Mouse (Mus musculus): Measurements from ENCODE around the gene D930020B18Rik. TPM values are rescaled to one million over a fixed set of nuclear protein-coding genes. Genes with fewer than 3 reads are reported as not detected.

Gene D930020B18Rik
- polyA plus RNA-seq, 1 experiment from 2014 or later = not detected

GRCm38 (mm10) chr10:121665631-121666145 lies 24.3 kb downstream of the D930020B18Rik start:
- peak; percentile 45; the same call in 1 of the 2 replicates for ATAC-seq

DNA sequence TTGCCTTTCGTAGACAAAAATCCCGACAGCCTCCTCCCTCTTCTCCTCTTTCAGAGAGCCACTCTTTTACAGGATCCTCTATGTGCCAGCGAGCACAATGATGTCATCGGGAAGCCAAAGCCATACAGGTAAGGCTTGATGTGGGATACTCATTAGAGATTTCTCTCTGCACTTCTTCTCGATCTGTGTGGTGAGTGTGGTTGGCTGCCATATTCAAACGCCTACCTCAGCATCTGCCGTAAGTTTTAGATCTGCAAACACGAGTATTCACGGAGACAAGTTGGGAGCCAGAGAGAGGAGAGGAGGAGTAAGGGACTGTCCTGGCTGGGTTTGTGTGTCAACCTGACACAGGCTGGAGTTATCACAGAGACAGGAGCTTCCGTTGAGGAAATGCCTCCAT lies 27.7 kb downstream of the D930020B18Rik start:
- Histone ChIP-seq H3K4me2 (ENCODE audit: low read depth, low read length) (no peak overlapping the region), H3K36me3 (replicated peaks; ENCODE audit: insufficient read depth, low read length) (no peaks in the 10 kb centered on the region), H3K27ac (ENCODE audit: low read depth) (no peak overlapping the region), H3K4me1 (ENCODE audit: insufficient read depth) (no peaks in the 10 kb centered on the region), H3K9ac (replicated peaks) (no peak overlapping the region), H3K4me3 (ENCODE audit: low read depth, low read length) (no peak overlapping the region), H3K9me3 (ENCODE audit: low read length) (no peaks in the 10 kb centered on the region), H3K27me3 (ENCODE audit: insufficient read depth, low read length) (no peaks in the 10 kb centered on the region)
- WGBS (ENCODE audit: insufficient replicate concordance) = 78% methylated on average over 10 of the region's 10 CpGs
- ATAC-seq (no peak), DNase-seq (no peak)
- TF ChIP-seq CTCF (IDR thresholded peaks at IDR 0.05; ENCODE audit: low read depth) (no peak), EP300 (IDR thresholded peaks at IDR 0.05; ENCODE audit: low read depth) (no peak)

More at GRCm38 (mm10) chr10:121665631-121666145, 24.3 kb downstream of the D930020B18Rik start:
- Histone ChIP-seq H3K9ac (replicated peaks) (no peak overlapping the region), H3K36me3 (replicated peaks; ENCODE audit: insufficient read depth, low read length) (no peaks in the 10 kb centered on the region), H3K4me2 (ENCODE audit: low read depth, low read length) (no peak overlapping the region), H3K4me1 (ENCODE audit: insufficient read depth) (no peaks in the 10 kb centered on the region), H3K4me3 (ENCODE audit: low read depth, low read length) (no peak overlapping the region), H3K27ac (ENCODE audit: low read depth) (no peak overlapping the region), H3K27me3 (ENCODE audit: insufficient read depth, low read length) (no peaks in the 10 kb centered on the region), H3K9me3 (ENCODE audit: low read length) (no peaks in the 10 kb centered on the region)
- WGBS (ENCODE audit: insufficient replicate concordance) = 59% methylated on average over 8 of the region's 8 CpGs
- no peak for TF ChIP-seq CTCF (IDR thresholded peaks at IDR 0.05; ENCODE audit: low read depth)
- TF ChIP-seq EP300 (IDR thresholded peaks at IDR 0.05; ENCODE audit: low read depth) = no peak
- no peak for DNase-seq

DNA sequence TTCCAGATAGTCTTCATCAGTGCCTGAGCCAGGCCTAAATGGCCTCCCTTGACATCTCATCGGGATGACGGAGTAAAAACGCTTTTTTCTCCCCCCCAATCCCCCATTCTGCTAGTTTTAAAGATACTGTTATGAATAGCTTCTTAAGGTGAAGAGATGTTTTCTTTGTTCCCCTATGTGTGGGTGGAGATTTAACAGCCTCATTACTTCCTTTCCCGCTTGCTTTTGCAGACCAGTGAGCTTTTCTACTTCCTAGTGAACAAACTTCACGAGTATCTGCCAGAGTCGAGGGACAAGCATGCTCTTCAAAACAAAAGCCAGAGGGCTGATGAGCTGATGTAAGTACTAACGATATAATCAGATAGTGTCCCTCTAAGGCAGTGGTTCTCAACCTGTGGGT lies 35.6 kb downstream of the D930020B18Rik start:
- no peak for ATAC-seq
- Histone ChIP-seq H3K27me3 (ENCODE audit: insufficient read depth, low read length) (no peaks in the 10 kb centered on the region), H3K27ac (ENCODE audit: low read depth) (no peak overlapping the region), H3K9ac (replicated peaks) (no peak overlapping the region), H3K4me1 (ENCODE audit: insufficient read depth) (no peaks in the 10 kb centered on the region), H3K4me3 (ENCODE audit: low read depth, low read length) (no peak overlapping the region), H3K4me2 (ENCODE audit: low read depth, low read length) (no peak overlapping the region), H3K9me3 (ENCODE audit: low read length) (no peaks in the 10 kb centered on the region), H3K36me3 (replicated peaks; ENCODE audit: insufficient read depth, low read length) (no peaks in the 10 kb centered on the region)
- no peak for TF ChIP-seq CTCF (IDR thresholded peaks at IDR 0.05; ENCODE audit: low read depth)
- no peak for TF ChIP-seq EP300 (IDR thresholded peaks at IDR 0.05; ENCODE audit: low read depth)
- DNase-seq = no peak
- 49% methylated on average over 7 of the region's 7 CpGs for WGBS (ENCODE audit: insufficient replicate concordance)

DNA sequence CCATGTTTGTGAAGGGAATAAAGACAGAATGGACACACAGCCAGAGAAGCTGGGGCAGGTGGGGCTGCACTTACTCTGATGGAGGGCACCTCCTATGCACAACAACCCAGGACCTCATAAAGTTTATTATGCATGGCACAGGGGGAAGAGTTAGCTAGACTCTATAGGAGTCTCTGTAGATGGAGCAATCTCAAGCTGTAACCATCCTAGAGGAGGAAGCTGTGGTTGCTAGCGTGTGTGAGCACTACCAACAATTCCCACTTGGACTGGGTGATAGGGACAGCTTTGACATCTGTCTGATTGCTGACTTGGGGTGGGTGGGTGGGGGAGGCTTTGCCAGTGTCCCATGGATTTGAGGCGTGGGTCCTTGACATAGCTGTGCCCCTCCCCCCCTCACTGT lies 39.5 kb downstream of the D930020B18Rik start:
- Histone ChIP-seq H3K4me1 (ENCODE audit: insufficient read depth) (no peaks in the 10 kb centered on the region), H3K36me3 (replicated peaks; ENCODE audit: insufficient read depth, low read length) (no peaks in the 10 kb centered on the region), H3K27ac (ENCODE audit: low read depth) (no peak overlapping the region), H3K4me3 (ENCODE audit: low read depth, low read length) (no peak overlapping the region), H3K9me3 (ENCODE audit: low read length) (no peaks in the 10 kb centered on the region), H3K9ac (replicated peaks) (no peak overlapping the region), H3K27me3 (ENCODE audit: insufficient read depth, low read length) (no peaks in the 10 kb centered on the region), H3K4me2 (ENCODE audit: low read depth, low read length) (no peak overlapping the region)
- TF ChIP-seq CTCF (IDR thresholded peaks at IDR 0.05; ENCODE audit: low read depth) = no peak
- TF ChIP-seq EP300 (IDR thresholded peaks at IDR 0.05; ENCODE audit: low read depth) = no peak
- ATAC-seq (no peak), DNase-seq (no peak)
- 61% methylated on average over 2 of the region's 2 CpGs for WGBS (ENCODE audit: insufficient replicate concordance)

- H3K4me2 ChIP-seq (ENCODE audit: low read depth, low read length) = no peak overlapping the region
- H3K9me3 ChIP-seq (ENCODE audit: low read length) = no peaks in the 10 kb centered on the region
- no peak overlapping the region for H3K4me3 ChIP-seq (ENCODE audit: low read depth, low read length)
- no peaks in the 10 kb centered on the region for H3K4me1 ChIP-seq (ENCODE audit: insufficient read depth)
- H3K27ac ChIP-seq (ENCODE audit: low read depth) = no peak overlapping the region
- DNase-seq = no peak
- H3K27me3 ChIP-seq (ENCODE audit: insufficient read depth, low read length) = no peaks in the 10 kb centered on the region
- ATAC-seq = no peak
- 59% methylated on average over 10 of the region's 10 CpGs for WGBS (ENCODE audit: insufficient replicate concordance)
- H3K36me3 ChIP-seq (replicated peaks; ENCODE audit: insufficient read depth, low read length) = no peaks in the 10 kb centered on the region
- TF ChIP-seq EP300 (IDR thresholded peaks at IDR 0.05; ENCODE audit: low read depth) = no peak
- no peak for TF ChIP-seq CTCF (IDR thresholded peaks at IDR 0.05; ENCODE audit: low read depth)
- H3K9ac ChIP-seq (replicated peaks) = no peak overlapping the region
These were observed 41.2 kb downstream of the D930020B18Rik start for GRCm38 (mm10) chr10:121682539-121682938.

DNA sequence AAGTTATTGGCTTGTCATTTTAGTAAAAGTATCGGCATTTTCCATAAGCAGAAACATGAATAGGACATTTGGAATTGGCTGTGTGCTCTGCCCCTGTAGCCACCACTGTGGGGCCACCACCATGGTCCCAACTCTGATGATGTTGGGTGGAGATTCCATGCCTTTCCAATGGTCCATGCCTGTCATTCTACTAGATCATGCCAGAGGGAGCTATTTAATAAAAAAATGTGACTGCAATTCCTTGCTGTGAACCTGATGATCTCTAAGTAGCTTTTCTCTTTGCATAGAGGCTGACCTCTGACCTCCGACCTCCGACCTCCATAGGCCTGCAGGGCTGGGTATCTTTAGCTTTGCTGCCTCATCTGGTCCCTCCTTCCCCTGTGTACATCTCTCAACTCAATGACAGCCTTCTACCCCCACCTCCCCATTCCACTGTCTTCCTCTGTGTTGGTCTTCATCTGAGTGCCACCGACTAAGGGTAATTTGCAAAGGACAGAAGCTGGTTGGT lies 44.8 kb downstream of the D930020B18Rik start:
- H3K4me3 ChIP-seq (ENCODE audit: low read depth, low read length) = no peak overlapping the region
- TF ChIP-seq EP300 (IDR thresholded peaks at IDR 0.05; ENCODE audit: low read depth) (no peak), CTCF (IDR thresholded peaks at IDR 0.05; ENCODE audit: low read depth) (no peak)
- ATAC-seq = no peak
- H3K4me1 ChIP-seq (ENCODE audit: insufficient read depth) = no peaks in the 10 kb centered on the region
- H3K27me3 ChIP-seq (ENCODE audit: insufficient read depth, low read length) = no peaks in the 10 kb centered on the region
- no peak overlapping the region for H3K9ac ChIP-seq (replicated peaks)
- WGBS (ENCODE audit: insufficient replicate concordance) = 71% methylated on average over 4 of the region's 4 CpGs
- no peak overlapping the region for H3K4me2 ChIP-seq (ENCODE audit: low read depth, low read length)
- H3K9me3 ChIP-seq (ENCODE audit: low read length) = no peaks in the 10 kb centered on the region
- DNase-seq = no peak
- H3K27ac ChIP-seq (ENCODE audit: low read depth) = no peak overlapping the region
- H3K36me3 ChIP-seq (replicated peaks; ENCODE audit: insufficient read depth, low read length) = no peaks in the 10 kb centered on the region

Measured in liver, postnatal 0 days (tissue).